In the genomic region with DNA sequence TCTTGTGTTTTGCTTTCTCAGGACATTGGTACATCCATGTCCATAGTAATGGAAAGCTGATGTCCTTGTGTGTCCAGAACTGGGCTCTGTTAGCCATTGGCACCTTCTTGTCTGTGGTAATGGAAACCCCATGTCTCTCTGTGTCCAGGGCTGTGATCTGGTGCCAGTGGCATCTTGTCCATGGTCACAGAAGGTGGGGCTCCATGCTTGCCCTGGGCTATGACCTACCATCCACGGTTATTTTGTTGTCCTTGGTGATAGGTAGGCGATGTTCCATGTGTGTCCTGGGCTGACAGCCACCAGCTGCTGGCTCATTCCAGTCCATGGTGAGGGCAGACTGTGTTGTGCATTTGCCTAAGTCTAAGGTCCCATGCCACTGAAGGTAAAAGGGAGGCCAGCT, we compare ENCODE assay signal across 30 mouse cellular contexts. TPM values are rescaled to one million over a fixed set of nuclear protein-coding genes. Genes with fewer than 3 reads are reported as not detected.
DNase-seq lines count a peak whose midpoint lies in the region; ATAC-seq and TF ChIP-seq lines count a peak whose summit lies in the region.
"Had no signal": no experiment of that assay in that cellular context is flagged by ENCODE, and none has a peak within 500 bp of the region (broad histone marks: within the 10 kb centered on the region; RNA-seq: fewer than 3 reads in every experiment).

No protein-coding gene starts in this region.

- peak; percentile 65 to 76 for DNase-seq in heart, adult 18-20 months
- DNase-seq in heart, postnatal 14 days: no peak
- peak; percentile 53 for DNase-seq in liver, adult 2 months (ENCODE audit: extremely low read depth, low read depth, low spot score)
- DNase-seq in liver, postnatal 0 days: no peak
- DNase-seq in gastrocnemius, postnatal 10 days: peak; percentile 42
- peak; percentile 80 for DNase-seq in skeletal muscle tissue, adult 2 months (ENCODE audit: low read depth, low spot score)
- DNase-seq in cerebellum, postnatal 14 days: no peak
- DNase-seq: adrenal gland, adult 2 months; adrenal gland, postnatal 14 days; cerebellum, adult 11 months; cerebellum, adult 2 months; cerebellum, adult 9-11 months; cerebellum, postnatal 36 days; embryo, embryonic 11 days; kidney, adult 8-10 months had no signal

- H3K79me2 ChIP-seq in liver, adult 2 months (ENCODE audit: control insufficient read depth, insufficient read depth, low read length): no peaks in the 10 kb centered on the region

- TF ChIP-seq POLR2A in liver, adult 2 months (IDR thresholded peaks at IDR 0.05; ENCODE audit: extremely low read depth, insufficient read depth, low read length): no peak

- WGBS in liver, adult 2 months: 16% methylated on average over 2 of the region's 2 CpGs
- WGBS in liver, postnatal 0 days (ENCODE audit: insufficient replicate concordance): 67% methylated on average over 2 of the region's 2 CpGs
- 85% methylated on average over 2 of the region's 2 CpGs for WGBS in intestine, embryonic 15.5 days

- H3K36me3 ChIP-seq in liver, adult 2 months (ENCODE audit: control insufficient read depth, insufficient read depth, low read length): no peaks in the 10 kb centered on the region
- H3K36me3 ChIP-seq in liver, postnatal 0 days (replicated peaks; ENCODE audit: insufficient read depth, low read length): no peaks in the 10 kb centered on the region
- H3K36me3 ChIP-seq in intestine, embryonic 15.5 days: no peaks in the 10 kb centered on the region
- H3K36me3 ChIP-seq: embryonic facial prominence, embryonic 10.5 days; embryonic facial prominence, embryonic 13.5 days; forebrain, embryonic 12.5 days; forebrain, embryonic 15.5 days; heart, embryonic 13.5 days; hindbrain, embryonic 10.5 days had no signal

- no peak overlapping the region for H3K9ac ChIP-seq in liver, adult 2 months (ENCODE audit: low read depth, low read length)
- H3K9ac ChIP-seq in liver, postnatal 0 days (replicated peaks): no peak overlapping the region
- no peak overlapping the region for H3K9ac ChIP-seq in intestine, embryonic 15.5 days
- H3K9ac ChIP-seq: embryonic facial prominence, embryonic 13.5 days; forebrain, embryonic 12.5 days; forebrain, embryonic 15.5 days; heart, embryonic 13.5 days; hindbrain, embryonic 14.5 days had no signal

- no peak for ATAC-seq in liver, postnatal 0 days
- ATAC-seq in intestine, embryonic 15.5 days: no peak
- ATAC-seq: CD4-positive, CD25-positive, alpha-beta regulatory T cell, adult 4 months; forebrain, embryonic 15.5 days; hindbrain, postnatal 0 days; inflammation-experienced regulatory T-cells, adult 6 months; intestine, postnatal 0 days had no signal

- no peak for TF ChIP-seq EP300 in liver, postnatal 0 days (IDR thresholded peaks at IDR 0.05; ENCODE audit: low read depth)

- peaks cover 4% of the 10 kb centered on the region; the same call in 1 of the 2 replicates for H3K9me3 ChIP-seq in liver, postnatal 0 days (ENCODE audit: low read length)
- no peaks in the 10 kb centered on the region for H3K9me3 ChIP-seq in intestine, embryonic 15.5 days
- H3K9me3 ChIP-seq: embryonic facial prominence, embryonic 10.5 days; forebrain, embryonic 15.5 days had no signal

- TF ChIP-seq CTCF in liver, adult 2 months (IDR thresholded peaks at IDR 0.05; ENCODE audit: low read depth, low read length): no peak
- TF ChIP-seq CTCF in liver, postnatal 0 days (IDR thresholded peaks at IDR 0.05; ENCODE audit: low read depth): no peak

- intact Hi-C loops in heart, postnatal 14 days (cut with DNase I): no loop called here

- no peak overlapping the region for H3K4me3 ChIP-seq in liver, adult 2 months (ENCODE audit: insufficient read depth, low read depth, low read length)
- H3K4me3 ChIP-seq in liver, postnatal 0 days (ENCODE audit: low read depth, low read length): no peak overlapping the region
- no peak overlapping the region for H3K4me3 ChIP-seq in intestine, embryonic 15.5 days (replicated peaks)
- H3K4me3 ChIP-seq: embryonic facial prominence, embryonic 10.5 days; embryonic facial prominence, embryonic 13.5 days; erythroblast, embryonic 14.5 days; forebrain, embryonic 12.5 days; forebrain, embryonic 15.5 days; heart, embryonic 13.5 days; hindbrain, embryonic 10.5 days had no signal

- H3K4me1 ChIP-seq in liver, adult 2 months (ENCODE audit: control insufficient read depth, insufficient read depth, low read length): no peaks in the 10 kb centered on the region
- H3K4me1 ChIP-seq in liver, postnatal 0 days (ENCODE audit: insufficient read depth): no peaks in the 10 kb centered on the region
- H3K4me1 ChIP-seq in intestine, embryonic 15.5 days (replicated peaks): peaks cover 15% of the 10 kb centered on the region
- H3K4me1 ChIP-seq: forebrain, embryonic 12.5 days; forebrain, embryonic 15.5 days; hindbrain, embryonic 10.5 days had no signal

- no peak overlapping the region for H3K27ac ChIP-seq in liver, adult 2 months (replicated peaks; ENCODE audit: insufficient read depth, low read depth, low read length)
- no peak overlapping the region for H3K27ac ChIP-seq in liver, postnatal 0 days (ENCODE audit: low read depth)
- H3K27ac ChIP-seq in intestine, embryonic 15.5 days: no peak overlapping the region
- H3K27ac ChIP-seq: embryonic facial prominence, embryonic 10.5 days; embryonic facial prominence, embryonic 13.5 days; forebrain, embryonic 12.5 days; forebrain, embryonic 15.5 days; heart, embryonic 13.5 days; hindbrain, embryonic 10.5 days; hindbrain, embryonic 14.5 days; hindbrain, postnatal 0 days had no signal

- H3K27me3 ChIP-seq in liver, adult 2 months (ENCODE audit: control insufficient read depth, insufficient read depth, low read length): no peaks in the 10 kb centered on the region
- no peaks in the 10 kb centered on the region for H3K27me3 ChIP-seq in liver, postnatal 0 days (ENCODE audit: insufficient read depth, low read length)
- no peaks in the 10 kb centered on the region for H3K27me3 ChIP-seq in intestine, embryonic 15.5 days (replicated peaks)
- H3K27me3 ChIP-seq: embryonic facial prominence, embryonic 13.5 days; forebrain, embryonic 12.5 days; forebrain, embryonic 15.5 days; heart, embryonic 13.5 days had no signal

- H3K4me2 ChIP-seq in liver, postnatal 0 days (ENCODE audit: low read depth, low read length): no peak overlapping the region
- H3K4me2 ChIP-seq in intestine, embryonic 15.5 days (replicated peaks): no peak overlapping the region
- H3K4me2 ChIP-seq: embryonic facial prominence, embryonic 13.5 days; forebrain, embryonic 12.5 days; forebrain, embryonic 15.5 days; heart, embryonic 13.5 days; hindbrain, embryonic 14.5 days had no signal

RNA-seq across cellular contexts. Expression of gene Adamts2, which starts 48.2 kb away (rescaled TPM):
- 1 to 10 TPM; 7.3 to 8.2 TPM for total RNA-seq in heart, adult 18-20 months (2021)
- total RNA-seq in heart, postnatal 14 days (2021): 10 to 100 TPM; 26.4 to 30.9 TPM
- total RNA-seq in liver, adult 2 months (2014; rRNA removed): 1.4 and 2.1 TPM in 2 replicates
- 2.3 and 2.6 TPM in 2 replicates for polyA plus RNA-seq in liver, adult 2 months (2012; rRNA removed)
- 2.2 and 2.3 TPM in 2 replicates for polyA plus RNA-seq in liver, postnatal 0 days (2015; fragmentation: Nextera tagmentation; extraction: Ambion mirVana)
- 10 to 100 TPM; 27.3 to 37.4 TPM for total RNA-seq in gastrocnemius, postnatal 10 days (2021)
- polyA plus RNA-seq in intestine, embryonic 15.5 days (2015; fragmentation: Nextera tagmentation; extraction: Ambion mirVana): 8.5 and 9.0 TPM in 2 replicates
- total RNA-seq: granulocyte monocyte progenitor cell, adult 5-6 weeks; MEL had no signal
- polyA plus RNA-seq: CD4-positive, CD25-positive, alpha-beta regulatory T cell, adult 4 months; erythroblast, embryonic 14.5 days; inflammation-experienced regulatory T-cells, adult 6 months had no signal

Comparison
In these comparisons a context has a peak if more than half of its experiments do, and no peak if none do; other contexts are left out.
1. DNase-seq: peak in heart, adult 18-20 months (2 of 2), liver, adult 2 months (single experiment), gastrocnemius, postnatal 10 days (single experiment) and skeletal muscle tissue, adult 2 months (single experiment); none in heart, postnatal 14 days (0 of 2), liver, postnatal 0 days (single experiment) and cerebellum, postnatal 14 days (0 of 2).